Mouse (Mus musculus): ENCODE data around the gene Fdps. TPM values are rescaled to one million over a fixed set of nuclear protein-coding genes. Genes with fewer than 3 reads are reported as not detected.

Gene Fdps
- polyA plus RNA-seq, 1 experiment from 2014 or later: 332 TPM

- WGBS: 90% methylated on average over 1 of the region's 1 CpGs
- no peak overlapping the region for H3K4me2 ChIP-seq (ENCODE audit: low read depth, low read length, severe bottlenecking)
- no peaks in the 10 kb centered on the region for H3K27me3 ChIP-seq (ENCODE audit: control insufficient read depth, insufficient read depth, low read length)
- H3K4me3 ChIP-seq (ENCODE audit: low read depth, low read length): no peak overlapping the region
- no peak for ATAC-seq (replicated peaks; ENCODE audit: low FRiP score)
- H3K36me3 ChIP-seq (ENCODE audit: control insufficient read depth, insufficient read depth, low read length): no peaks in the 10 kb centered on the region
- no peaks in the 10 kb centered on the region for H3K9me3 ChIP-seq (ENCODE audit: control insufficient read depth, low read length)
- H3K27ac ChIP-seq (ENCODE audit: low read depth, low read length): no peak overlapping the region
- H3K9ac ChIP-seq (ENCODE audit: low read length): no peak overlapping the region
- no peaks in the 10 kb centered on the region; the same call in 1 of the 2 replicates for H3K4me1 ChIP-seq (replicated peaks; ENCODE audit: control insufficient read depth, insufficient read depth, low read length)
- DNase-seq (ENCODE audit: low spot score): no peak
These were observed 32.0 kb upstream of the Fdps start for GRCm38 (mm10) chr3:89133752-89134151.

DNA sequence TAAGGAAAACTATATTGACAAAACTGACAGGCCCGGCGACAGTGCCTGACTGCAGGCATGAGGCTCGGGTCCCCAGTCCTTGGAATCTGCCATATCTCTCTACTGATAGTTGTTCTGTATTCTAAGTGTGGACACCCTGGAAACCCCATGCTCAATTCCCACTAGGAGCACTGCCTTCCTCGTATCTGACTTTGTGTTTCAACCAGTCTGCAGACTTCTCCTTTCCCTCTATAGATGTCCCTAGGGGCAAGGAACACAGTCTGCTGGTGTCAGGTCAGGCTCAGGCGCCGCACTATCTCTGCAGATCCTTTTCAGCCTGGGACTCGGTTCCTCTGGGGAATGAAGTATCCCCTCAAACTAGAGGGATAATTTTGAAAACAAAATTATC is 31.3 kb upstream of the Fdps start:
- H3K4me3 ChIP-seq (ENCODE audit: low read depth, low read length): no peak overlapping the region
- H3K27me3 ChIP-seq (ENCODE audit: control insufficient read depth, insufficient read depth, low read length): no peaks in the 10 kb centered on the region
- H3K9me3 ChIP-seq (ENCODE audit: control insufficient read depth, low read length): no peaks in the 10 kb centered on the region
- H3K4me2 ChIP-seq (ENCODE audit: low read depth, low read length, severe bottlenecking): no peak overlapping the region
- H3K4me1 ChIP-seq (replicated peaks; ENCODE audit: control insufficient read depth, insufficient read depth, low read length): no peaks in the 10 kb centered on the region; the same call in 1 of the 2 replicates
- H3K27ac ChIP-seq (ENCODE audit: low read depth, low read length): no peak overlapping the region
- no peak overlapping the region for H3K9ac ChIP-seq (ENCODE audit: low read length)
- DNase-seq (ENCODE audit: low spot score) (no peak), ATAC-seq (replicated peaks; ENCODE audit: low FRiP score) (no peak)
- WGBS: 78% methylated on average over 7 of the region's 7 CpGs
- no peaks in the 10 kb centered on the region for H3K36me3 ChIP-seq (ENCODE audit: control insufficient read depth, insufficient read depth, low read length)

GRCm38 (mm10) chr3:89132285-89133062 is 30.7 kb upstream of the Fdps start:
- H3K4me2 ChIP-seq (ENCODE audit: low read depth, low read length, severe bottlenecking): peak overlapping the region; percentile 51
- H3K36me3 ChIP-seq (ENCODE audit: control insufficient read depth, insufficient read depth, low read length): no peaks in the 10 kb centered on the region
- H3K9ac ChIP-seq (ENCODE audit: low read length): peak overlapping the region; percentile 53
- H3K4me1 ChIP-seq (replicated peaks; ENCODE audit: control insufficient read depth, insufficient read depth, low read length): no peaks in the 10 kb centered on the region; the same call in 1 of the 2 replicates
- no peaks in the 10 kb centered on the region for H3K9me3 ChIP-seq (ENCODE audit: control insufficient read depth, low read length)
- H3K27me3 ChIP-seq (ENCODE audit: control insufficient read depth, insufficient read depth, low read length): no peaks in the 10 kb centered on the region
- no peak overlapping the region for H3K27ac ChIP-seq (ENCODE audit: low read depth, low read length)
- peak overlapping the region; percentile 24 for H3K4me3 ChIP-seq (ENCODE audit: low read depth, low read length)
- ATAC-seq (replicated peaks; ENCODE audit: low FRiP score) (peak; percentile 36; the same call in 1 of the 2 replicates), DNase-seq (ENCODE audit: low spot score) (peak; percentile 63)
- WGBS: 12% methylated on average over 30 of the region's 30 CpGs

DNA sequence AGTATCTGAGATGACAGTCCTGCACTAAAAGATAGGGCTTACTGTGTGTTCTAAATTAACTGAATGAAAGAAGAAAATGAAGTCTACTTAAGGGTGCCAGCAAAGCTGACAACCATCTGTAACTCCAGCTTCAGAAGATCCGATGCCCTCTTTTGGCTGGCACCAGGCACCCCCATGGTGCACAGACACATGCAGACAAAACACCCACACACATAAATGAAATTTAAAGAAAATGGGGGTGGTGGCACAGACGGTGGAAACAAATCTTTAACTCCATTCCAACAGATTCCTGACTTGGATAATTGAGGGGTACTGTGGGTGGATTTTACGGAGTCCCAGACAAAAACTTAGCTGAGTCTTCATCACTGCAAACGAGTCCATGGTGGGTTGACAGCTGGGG is 30.1 kb upstream of the Fdps start:
- DNase-seq (ENCODE audit: low spot score): peak; percentile 18
- Histone ChIP-seq H3K9ac (ENCODE audit: low read length) (no peak overlapping the region), H3K27me3 (ENCODE audit: control insufficient read depth, insufficient read depth, low read length) (no peaks in the 10 kb centered on the region), H3K36me3 (ENCODE audit: control insufficient read depth, insufficient read depth, low read length) (no peaks in the 10 kb centered on the region), H3K9me3 (ENCODE audit: control insufficient read depth, low read length) (no peaks in the 10 kb centered on the region), H3K4me1 (replicated peaks; ENCODE audit: control insufficient read depth, insufficient read depth, low read length) (no peaks in the 10 kb centered on the region; the same call in 1 of the 2 replicates), H3K27ac (ENCODE audit: low read depth, low read length) (no peak overlapping the region), H3K4me3 (ENCODE audit: low read depth, low read length) (peak overlapping the region; percentile 24; the same call in 1 of the 2 replicates), H3K4me2 (ENCODE audit: low read depth, low read length, severe bottlenecking) (peak overlapping the region; percentile 51)
- ATAC-seq (replicated peaks; ENCODE audit: low FRiP score): no peak
- WGBS: 50% methylated on average over 4 of the region's 4 CpGs

GRCm38 (mm10) chr3:89129908-89130307 is 28.1 kb upstream of the Fdps start:
- Histone ChIP-seq H3K36me3 (ENCODE audit: control insufficient read depth, insufficient read depth, low read length) (no peaks in the 10 kb centered on the region), H3K4me3 (ENCODE audit: low read depth, low read length) (no peak overlapping the region), H3K4me1 (replicated peaks; ENCODE audit: control insufficient read depth, insufficient read depth, low read length) (no peaks in the 10 kb centered on the region; the same call in 1 of the 2 replicates), H3K4me2 (ENCODE audit: low read depth, low read length, severe bottlenecking) (no peak overlapping the region), H3K27ac (ENCODE audit: low read depth, low read length) (no peak overlapping the region), H3K27me3 (ENCODE audit: control insufficient read depth, insufficient read depth, low read length) (no peaks in the 10 kb centered on the region), H3K9me3 (ENCODE audit: control insufficient read depth, low read length) (no peaks in the 10 kb centered on the region), H3K9ac (ENCODE audit: low read length) (no peak overlapping the region)
- ATAC-seq (replicated peaks; ENCODE audit: low FRiP score) (no peak), DNase-seq (ENCODE audit: low spot score) (no peak)
- 93% methylated on average over 3 of the region's 3 CpGs for WGBS

DNA sequence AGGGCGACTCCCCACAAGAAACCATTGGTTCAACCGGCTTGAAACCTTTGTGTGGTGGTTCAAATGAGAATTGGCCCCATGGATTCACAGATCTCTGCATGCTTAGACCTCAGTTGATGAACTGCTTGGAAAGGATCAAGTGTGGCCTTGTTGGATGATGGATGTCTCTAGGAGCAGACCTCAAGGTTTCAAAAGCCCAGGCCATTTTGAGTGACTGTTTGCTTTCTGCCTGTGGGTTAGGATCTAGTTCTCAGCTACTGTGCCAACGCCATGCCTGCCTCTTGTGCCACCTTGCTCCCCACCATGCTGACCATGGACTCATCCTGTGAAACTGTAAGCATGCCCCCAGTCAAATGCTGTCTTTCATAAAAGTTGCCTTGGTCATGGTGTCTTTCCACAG is 24.2 kb upstream of the Fdps start:
- Histone ChIP-seq H3K9me3 (ENCODE audit: control insufficient read depth, low read length) (no peaks in the 10 kb centered on the region), H3K27me3 (ENCODE audit: control insufficient read depth, insufficient read depth, low read length) (no peaks in the 10 kb centered on the region), H3K4me2 (ENCODE audit: low read depth, low read length, severe bottlenecking) (no peak overlapping the region), H3K36me3 (ENCODE audit: control insufficient read depth, insufficient read depth, low read length) (no peaks in the 10 kb centered on the region), H3K9ac (ENCODE audit: low read length) (no peak overlapping the region), H3K4me1 (replicated peaks; ENCODE audit: control insufficient read depth, insufficient read depth, low read length) (no peaks in the 10 kb centered on the region), H3K4me3 (ENCODE audit: low read depth, low read length) (no peak overlapping the region), H3K27ac (ENCODE audit: low read depth, low read length) (no peak overlapping the region)
- WGBS: 85% methylated on average over 3 of the region's 3 CpGs
- ATAC-seq (replicated peaks; ENCODE audit: low FRiP score) (no peak), DNase-seq (ENCODE audit: low spot score) (no peak)

GRCm38 (mm10) chr3:89124241-89124640 is 22.5 kb upstream of the Fdps start:
- DNase-seq (ENCODE audit: low spot score): no peak
- H3K4me2 ChIP-seq (ENCODE audit: low read depth, low read length, severe bottlenecking): no peak overlapping the region
- no peaks in the 10 kb centered on the region for H3K27me3 ChIP-seq (ENCODE audit: control insufficient read depth, insufficient read depth, low read length)
- H3K4me1 ChIP-seq (replicated peaks; ENCODE audit: control insufficient read depth, insufficient read depth, low read length): no peaks in the 10 kb centered on the region
- no peak overlapping the region for H3K4me3 ChIP-seq (ENCODE audit: low read depth, low read length)
- no peaks in the 10 kb centered on the region for H3K36me3 ChIP-seq (ENCODE audit: control insufficient read depth, insufficient read depth, low read length)
- H3K9me3 ChIP-seq (ENCODE audit: control insufficient read depth, low read length): no peaks in the 10 kb centered on the region
- no peak for ATAC-seq (replicated peaks; ENCODE audit: low FRiP score)
- WGBS: 86% methylated on average over 3 of the region's 3 CpGs
- H3K27ac ChIP-seq (ENCODE audit: low read depth, low read length): no peak overlapping the region
- no peak overlapping the region for H3K9ac ChIP-seq (ENCODE audit: low read length)

DNA sequence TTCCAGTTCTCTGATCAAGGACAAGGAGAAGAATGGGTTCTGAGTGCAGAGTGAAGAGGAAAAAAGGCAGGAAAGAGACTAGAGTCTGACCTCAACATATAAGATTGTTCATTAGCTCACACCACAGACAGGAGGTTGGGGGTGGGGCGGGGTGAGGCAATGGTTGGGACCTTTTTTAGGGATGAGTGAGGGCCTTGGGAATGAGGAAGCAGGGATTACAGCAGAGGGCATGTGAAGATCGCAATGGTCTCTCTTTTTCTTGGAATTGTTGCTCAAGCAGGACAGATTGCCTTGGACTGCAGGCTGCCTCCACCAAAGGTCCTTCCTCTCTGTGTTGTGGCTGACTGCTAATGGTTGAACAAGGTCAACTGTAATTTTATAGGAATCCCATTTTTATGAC is 21.6 kb upstream of the Fdps start:
- Histone ChIP-seq H3K36me3 (ENCODE audit: control insufficient read depth, insufficient read depth, low read length) (no peaks in the 10 kb centered on the region), H3K4me2 (ENCODE audit: low read depth, low read length, severe bottlenecking) (no peak overlapping the region), H3K9me3 (ENCODE audit: control insufficient read depth, low read length) (no peaks in the 10 kb centered on the region), H3K9ac (ENCODE audit: low read length) (no peak overlapping the region), H3K27me3 (ENCODE audit: control insufficient read depth, insufficient read depth, low read length) (no peaks in the 10 kb centered on the region), H3K4me1 (replicated peaks; ENCODE audit: control insufficient read depth, insufficient read depth, low read length) (no peaks in the 10 kb centered on the region), H3K4me3 (ENCODE audit: low read depth, low read length) (no peak overlapping the region), H3K27ac (ENCODE audit: low read depth, low read length) (no peak overlapping the region)
- WGBS: 84% methylated on average over 2 of the region's 2 CpGs
- no peak for DNase-seq (ENCODE audit: low spot score)
- ATAC-seq (replicated peaks; ENCODE audit: low FRiP score): no peak

- no peaks in the 10 kb centered on the region for H3K9me3 ChIP-seq (ENCODE audit: control insufficient read depth, low read length)
- no peaks in the 10 kb centered on the region for H3K27me3 ChIP-seq (ENCODE audit: control insufficient read depth, insufficient read depth, low read length)
- DNase-seq (ENCODE audit: low spot score) (no peak), ATAC-seq (replicated peaks; ENCODE audit: low FRiP score) (no peak)
- H3K4me1 ChIP-seq (replicated peaks; ENCODE audit: control insufficient read depth, insufficient read depth, low read length): no peaks in the 10 kb centered on the region
- H3K4me2 ChIP-seq (ENCODE audit: low read depth, low read length, severe bottlenecking): no peak overlapping the region
- H3K9ac ChIP-seq (ENCODE audit: low read length): no peak overlapping the region
- WGBS: 5% methylated on average over 2 of the region's 2 CpGs
- no peak overlapping the region for H3K4me3 ChIP-seq (ENCODE audit: low read depth, low read length)
- H3K36me3 ChIP-seq (ENCODE audit: control insufficient read depth, insufficient read depth, low read length): no peaks in the 10 kb centered on the region
- no peak overlapping the region for H3K27ac ChIP-seq (ENCODE audit: low read depth, low read length)
These were observed 13.8 kb upstream of the Fdps start for GRCm38 (mm10) chr3:89115522-89115921.

Measured in forebrain, embryonic 11.5 days (tissue).